Comparison of ENCODE assay signal across 9 mouse cellular contexts in genomic region chr4:136898637-136899036, GRCm38 (mm10). TPM values are rescaled to one million over a fixed set of nuclear protein-coding genes. Genes with fewer than 3 reads are reported as not detected.
DNase-seq lines count a peak whose midpoint lies in the region; ATAC-seq and TF ChIP-seq lines count a peak whose summit lies in the region.
"Had no signal": no experiment of that assay in that cellular context is flagged by ENCODE, and none has a peak within 500 bp of the region (broad histone marks: within the 10 kb centered on the region; RNA-seq: fewer than 3 reads in every experiment).

TSS of gene C1qa (minus strand) at chr4:136898803.

- 72% methylated on average over 9 of the region's 9 CpGs for WGBS in kidney, postnatal 0 days
- 83% methylated on average over 9 of the region's 9 CpGs for WGBS in neural tube, embryonic 13.5 days

- H3K4me1 ChIP-seq in kidney, postnatal 0 days (replicated peaks; ENCODE audit: insufficient read depth, low read length), result no peaks in the 10 kb centered on the region
- peaks cover 9% of the 10 kb centered on the region for H3K4me1 ChIP-seq in neural tube, embryonic 13.5 days (replicated peaks)

- TF ChIP-seq CTCF in kidney, postnatal 0 days (IDR thresholded peaks at IDR 0.05; ENCODE audit: low read depth), result no peak

- H3K9me3 ChIP-seq in kidney, postnatal 0 days (replicated peaks; ENCODE audit: low read length), result no peaks in the 10 kb centered on the region
- no peaks in the 10 kb centered on the region for H3K9me3 ChIP-seq in neural tube, embryonic 13.5 days
- H3K9me3 ChIP-seq: G1E had no signal

- no peak within 1 kb of the TSS for H3K4me2 ChIP-seq in kidney, postnatal 0 days (ENCODE audit: low read length)
- no peak within 1 kb of the TSS for H3K4me2 ChIP-seq in neural tube, embryonic 13.5 days

- no peak within 1 kb of the TSS for H3K27ac ChIP-seq in kidney, postnatal 0 days
- H3K27ac ChIP-seq in neural tube, embryonic 13.5 days (replicated peaks), result no peak within 1 kb of the TSS

- H3K27me3 ChIP-seq in kidney, postnatal 0 days (ENCODE audit: insufficient read depth, low read length), result peaks cover 23% of the 10 kb centered on the region; the same call in 1 of the 2 replicates
- peaks cover 42% of the 10 kb centered on the region for H3K27me3 ChIP-seq in neural tube, embryonic 13.5 days

- H3K4me3 ChIP-seq in kidney, postnatal 0 days (replicated peaks; ENCODE audit: low read depth, low read length), result no peak within 1 kb of the TSS
- H3K4me3 ChIP-seq in neural tube, embryonic 13.5 days, result no peak within 1 kb of the TSS

- DNase-seq in kidney, postnatal 0 days (ENCODE audit: low spot score), result no peak
- no peak for DNase-seq in kidney, adult 9 months
- DNase-seq in adrenal gland, postnatal 4 days (ENCODE audit: low spot score in 2 of 2), result no peak
- no peak for DNase-seq in heart, adult 8-10 months (ENCODE audit: low spot score)
- peak; percentile 74 for DNase-seq in layer of hippocampus, adult 9-11 months
- no peak for DNase-seq in right cerebral cortex, adult 18-20 months
- no peak for DNase-seq in embryo, embryonic 11 days

- H3K9ac ChIP-seq in kidney, postnatal 0 days (ENCODE audit: low read depth, low read length), result no peak within 1 kb of the TSS
- H3K9ac ChIP-seq in neural tube, embryonic 13.5 days, result no peak within 1 kb of the TSS

- no peak for ATAC-seq in kidney, postnatal 0 days (replicated peaks; ENCODE audit: low FRiP score, low read depth)
- ATAC-seq in neural tube, embryonic 13.5 days (ENCODE audit: low read depth), result no peak

- no peaks in the 10 kb centered on the region for H3K36me3 ChIP-seq in kidney, postnatal 0 days (ENCODE audit: insufficient read depth, low read length)
- H3K36me3 ChIP-seq in neural tube, embryonic 13.5 days, result no peaks in the 10 kb centered on the region
- H3K36me3 ChIP-seq: G1E had no signal

RNA-seq across cellular contexts. Expression of gene C1qa, which starts in this region (rescaled TPM):
- 30.2 and 35.8 TPM in 2 replicates for polyA plus RNA-seq in kidney, postnatal 0 days (2015; fragmentation: Nextera tagmentation; extraction: Ambion mirVana)
- total RNA-seq in adrenal gland, postnatal 4 days (2021), result 10 to 100 TPM; 49.1 to 55.4 TPM
- total RNA-seq in heart, adult 8-10 months (2022), result 10 to 100 TPM; 23.6 to 36.8 (median 31.2) TPM
- polyA plus RNA-seq in neural tube, embryonic 13.5 days (2015; fragmentation: Nextera tagmentation; extraction: Ambion mirVana), result 23.2 and 28.5 TPM in 2 replicates
- polyA plus RNA-seq: G1E had no signal
